Mouse (Mus musculus) thymus, postnatal 14 days (tissue): ENCODE data around the gene Mfsd13b.
"Not testable (repeated sequence)": the region's sequence is repeated elsewhere in the genome, so short reads cannot be mapped to it uniquely, and the experiment has no call there.

Experiments
- DNase-seq: peaks from one replicate; pipeline ENCODE4 v3.0.0; 2021

Mfsd13b gene

GRCm38 (mm10) chr7:120999021-120999530 lies 16.8 kb downstream of the Mfsd13b start:
- no peak for DNase-seq

- DNase-seq: no peak
Measured at GRCm38 (mm10) chr7:121000065-121000822, 17.9 kb downstream of the Mfsd13b start.

- no peak for DNase-seq
Measured at GRCm38 (mm10) chr7:121001879-121002278, 19.6 kb downstream of the Mfsd13b start.

- no peak for DNase-seq
Measured at GRCm38 (mm10) chr7:121002407-121002928, 20.2 kb downstream of the Mfsd13b start.

GRCm38 (mm10) chr7:121003793-121004418 lies 21.6 kb downstream of the Mfsd13b start:
- DNase-seq: no peak

GRCm38 (mm10) chr7:121011794-121012689 lies 29.7 kb downstream of the Mfsd13b start:
- DNase-seq: no peak

- no peak for DNase-seq
Measured at GRCm38 (mm10) chr7:121014486-121014885, 32.2 kb downstream of the Mfsd13b start.

- no peak for DNase-seq
Measured at GRCm38 (mm10) chr7:121018778-121019177, 36.5 kb downstream of the Mfsd13b start.

- DNase-seq: peak; percentile 40
Measured at GRCm38 (mm10) chr7:121020277-121020676, 38.0 kb downstream of the Mfsd13b start.

- DNase-seq: no peak
Measured at GRCm38 (mm10) chr7:121025221-121026008, 43.1 kb downstream of the Mfsd13b start.

GRCm38 (mm10) chr7:121026300-121026699 lies 44.0 kb downstream of the Mfsd13b start:
- no peak for DNase-seq

- not testable (repeated sequence) for DNase-seq
Measured at GRCm38 (mm10) chr7:121029947-121030346, 47.6 kb downstream of the Mfsd13b start.

GRCm38 (mm10) chr7:121033856-121034652 lies 51.7 kb downstream of the Mfsd13b start, which contains the start of gene Mettl9:
TSS of gene Mettl9 (plus strand) at chr7:121034445.
- peak; percentile 95 for DNase-seq

GRCm38 (mm10) chr7:121034701-121035141 lies 52.4 kb downstream of the Mfsd13b start:
- DNase-seq: peak; percentile 75

- no peak for DNase-seq
Measured at GRCm38 (mm10) chr7:121035161-121035721, 52.9 kb downstream of the Mfsd13b start.

GRCm38 (mm10) chr7:121040595-121040994 lies 58.3 kb downstream of the Mfsd13b start:
- DNase-seq: no peak

- DNase-seq: peak; percentile 7
Measured at GRCm38 (mm10) chr7:121041989-121042388, 59.7 kb downstream of the Mfsd13b start.

- no peak for DNase-seq
Measured at GRCm38 (mm10) chr7:121043004-121043403, 60.7 kb downstream of the Mfsd13b start.

GRCm38 (mm10) chr7:121043510-121043909 lies 61.2 kb downstream of the Mfsd13b start:
- no peak for DNase-seq

GRCm38 (mm10) chr7:121044251-121044650 lies 61.9 kb downstream of the Mfsd13b start:
- DNase-seq: no peak
